ENCODE assay signal across 19 mouse cellular contexts in genomic region chr3:139111877-139112276, GRCm38 (mm10).
"Had no signal": no experiment of that assay in that cellular context is flagged by ENCODE, and none has a peak within 500 bp of the region (broad histone marks: within the 10 kb centered on the region; RNA-seq: fewer than 3 reads in every experiment).

No protein-coding gene starts in this region.

- ATAC-seq: midbrain, embryonic 16.5 days had no signal

- H3K4me1 ChIP-seq: midbrain, embryonic 10.5 days; midbrain, embryonic 12.5 days; neural tube, embryonic 13.5 days; neural tube, embryonic 15.5 days had no signal

- H3K27ac ChIP-seq: midbrain, embryonic 10.5 days; midbrain, embryonic 12.5 days; neural tube, embryonic 13.5 days; neural tube, embryonic 15.5 days had no signal

- DNase-seq: lung, adult 18-20 months; lung, embryonic 14.5 days; lung, postnatal 10 days; lung, postnatal 4 days; midbrain, embryonic 14.5 days; retina, postnatal 1 day; right cerebral cortex, adult 18-20 months; right cerebral cortex, postnatal 25 days; right cerebral cortex, postnatal 4 days; spleen, adult 18-20 months; thymus, adult 18-20 months; thymus, postnatal 14 days; thymus, postnatal 36 days had no signal

- H3K9ac ChIP-seq: lung, embryonic 14.5 days; midbrain, embryonic 12.5 days; neural tube, embryonic 13.5 days; neural tube, embryonic 15.5 days had no signal

- H3K4me2 ChIP-seq: lung, embryonic 14.5 days; midbrain, embryonic 12.5 days; neural tube, embryonic 13.5 days; neural tube, embryonic 15.5 days had no signal

- H3K4me3 ChIP-seq: midbrain, embryonic 10.5 days; midbrain, embryonic 12.5 days; myocyte; neural tube, embryonic 13.5 days; neural tube, embryonic 15.5 days had no signal

- H3K27me3 ChIP-seq: midbrain, embryonic 12.5 days; neural tube, embryonic 13.5 days; neural tube, embryonic 15.5 days had no signal

- H3K36me3 ChIP-seq: midbrain, embryonic 10.5 days; midbrain, embryonic 12.5 days; neural tube, embryonic 13.5 days; neural tube, embryonic 15.5 days had no signal

- H3K9me3 ChIP-seq: midbrain, embryonic 10.5 days; midbrain, embryonic 12.5 days; neural tube, embryonic 13.5 days; neural tube, embryonic 15.5 days had no signal
